Mouse (Mus musculus) liver, embryonic 18 days (tissue): Measurements from ENCODE around the gene Psmd6. TPM values are rescaled to one million over a fixed set of nuclear protein-coding genes. Genes with fewer than 3 reads are reported as not detected.

ENCODE experiments used
- polyA plus RNA-seq: library from polyadenylated mRNA; depleted of rRNA; stranded (reverse); fragments of >200 nt; gene quantifications from 2 replicates; pipeline ENCODE4 v1.2.3, GENCODE M21; 2012; rRNA removed

Psmd6 gene
- polyA plus RNA-seq, result 34.0 and 36.6 TPM in 2 replicates

DNA sequence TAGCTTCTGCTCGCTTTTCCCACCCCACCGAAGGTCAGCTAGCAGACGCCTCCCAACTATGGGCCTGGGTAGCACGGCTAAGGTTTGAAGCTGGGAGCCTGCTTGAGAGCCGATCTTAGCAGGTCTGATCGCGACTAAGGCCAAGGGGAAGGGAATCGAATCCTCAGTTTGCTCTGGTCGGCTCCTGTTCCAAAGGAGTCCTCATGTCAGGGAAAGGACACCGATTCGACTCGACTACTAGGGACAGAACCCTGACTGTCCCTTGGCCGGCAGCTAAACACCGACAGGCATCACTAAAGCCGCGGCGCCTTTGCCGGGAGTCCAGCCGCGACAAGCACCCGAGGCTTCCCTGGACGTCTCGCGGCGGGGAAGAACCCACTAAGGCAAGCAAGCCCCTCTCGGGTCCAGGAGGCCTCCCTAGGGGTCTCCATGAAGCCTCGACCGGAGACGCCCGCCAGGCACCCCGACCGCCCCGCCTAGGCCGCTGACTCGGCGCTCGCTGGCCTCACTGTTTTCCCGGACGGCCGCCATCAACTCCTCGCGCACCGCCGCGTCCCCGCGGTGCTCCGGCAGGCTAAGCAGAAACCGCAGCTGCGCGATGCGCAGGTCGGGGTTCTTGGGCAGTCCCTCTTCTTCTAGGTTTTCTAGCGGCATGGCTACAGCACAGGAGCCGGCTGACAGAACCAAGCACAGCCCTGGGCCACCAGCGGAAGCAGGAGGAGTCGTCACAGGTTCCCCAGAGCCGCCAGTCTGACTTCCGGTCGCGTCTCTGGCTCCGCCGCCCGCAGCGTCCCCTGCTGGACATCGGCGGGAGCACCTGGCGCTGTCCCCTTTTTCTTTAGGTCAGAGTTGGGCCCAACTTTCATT is at the start of gene Psmd6:
Gene Psmd6 (minus strand): TSS at position 755 of the 867 bp plus-strand sequence.

Other genes starting within 250 kb of the Psmd6 start
- not detected in 2 replicates for gene Gm281, start 206.5 kb downstream of the Psmd6 start, polyA plus RNA-seq
- gene Atxn7, start 159.5 kb downstream of the Psmd6 start, polyA plus RNA-seq, result 5.0 and 6.5 TPM in 2 replicates
- gene Thoc7, start 159.1 kb downstream of the Psmd6 start, polyA plus RNA-seq, result 42.9 and 44.8 TPM in 2 replicates
- not detected in 2 replicates for gene Olfr720, start 65.9 kb upstream of the Psmd6 start, polyA plus RNA-seq
- not detected in 2 replicates for gene Olfr31, start 201.8 kb upstream of the Psmd6 start, polyA plus RNA-seq
- 7.7 and 9.5 TPM in 2 replicates for gene Il3ra, start 225.3 kb upstream of the Psmd6 start, polyA plus RNA-seq